Mouse (Mus musculus): ENCODE data around the gene Rmdn3. TPM values are rescaled to one million over a fixed set of nuclear protein-coding genes. Genes with fewer than 3 reads are reported as not detected.

Rmdn3 gene
- polyA plus RNA-seq, 1 experiment: not detected

DNA sequence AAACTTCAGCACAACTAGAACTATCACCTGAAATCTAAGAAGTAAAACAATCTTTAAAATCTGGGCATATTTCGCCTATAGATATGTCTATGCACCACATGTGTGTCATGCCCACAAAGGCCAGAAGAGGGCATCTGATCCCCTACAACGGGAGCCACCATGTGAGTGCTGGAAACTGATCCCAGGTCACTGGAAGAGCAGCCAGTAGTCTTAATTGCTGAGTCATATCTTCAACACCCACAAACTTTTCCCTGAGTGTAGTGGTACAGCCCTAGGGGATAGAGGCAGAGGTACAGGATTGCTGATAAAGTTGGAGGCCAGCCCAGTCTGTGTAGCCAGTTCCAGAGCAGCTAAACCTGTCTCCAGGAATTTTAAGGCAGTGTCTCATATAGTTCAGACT lies 11.6 kb downstream of the Rmdn3 start:
- TF ChIP-seq POLR2A (IDR thresholded peaks at IDR 0.05; ENCODE audit: insufficient read depth, low read depth, low read length) (no peak), CTCF (IDR thresholded peaks at IDR 0.05; ENCODE audit: insufficient read depth, low read depth, low read length) (no peak)
- Histone ChIP-seq H3K4me1 (ENCODE audit: control insufficient read depth, insufficient read depth, low read length) (no peaks in the 10 kb centered on the region), H3K4me3 (ENCODE audit: insufficient read depth, low read depth, low read length) (no peak overlapping the region), H3K27ac (ENCODE audit: insufficient read depth, low read depth, low read length) (no peak overlapping the region)
- 88% methylated on average over 2 of the region's 2 CpGs for WGBS

- WGBS: 84% methylated on average over 5 of the region's 5 CpGs
- TF ChIP-seq POLR2A (IDR thresholded peaks at IDR 0.05; ENCODE audit: insufficient read depth, low read depth, low read length) (no peak), CTCF (IDR thresholded peaks at IDR 0.05; ENCODE audit: insufficient read depth, low read depth, low read length) (no peak)
- H3K4me1 ChIP-seq (ENCODE audit: control insufficient read depth, insufficient read depth, low read length): no peaks in the 10 kb centered on the region
- no peak overlapping the region for H3K4me3 ChIP-seq (ENCODE audit: insufficient read depth, low read depth, low read length)
- no peak overlapping the region for H3K27ac ChIP-seq (ENCODE audit: insufficient read depth, low read depth, low read length)
Observed at GRCm38 (mm10) chr2:119136346-119136898, 20.4 kb downstream of the Rmdn3 start.

GRCm38 (mm10) chr2:119113121-119113925 lies 43.5 kb downstream of the Rmdn3 start:
- Histone ChIP-seq H3K27ac (ENCODE audit: insufficient read depth, low read depth, low read length) (no peak overlapping the region), H3K4me3 (ENCODE audit: insufficient read depth, low read depth, low read length) (peak overlapping the region; percentile 67), H3K4me1 (ENCODE audit: control insufficient read depth, insufficient read depth, low read length) (peaks cover 4% of the 10 kb centered on the region)
- WGBS: 10% methylated on average over 20 of the region's 20 CpGs
- no peak for TF ChIP-seq POLR2A (IDR thresholded peaks at IDR 0.05; ENCODE audit: insufficient read depth, low read depth, low read length)
- TF ChIP-seq CTCF (IDR thresholded peaks at IDR 0.05; ENCODE audit: insufficient read depth, low read depth, low read length): no peak

GRCm38 (mm10) chr2:119112438-119113112 lies 44.3 kb downstream of the Rmdn3 start, which contains the start of gene Rad51:
Rad51 (plus strand) TSS chr2:119112793.
- WGBS: under 1% methylated on average over 51 of the region's 51 CpGs
- Histone ChIP-seq H3K4me3 (ENCODE audit: insufficient read depth, low read depth, low read length) (peak within 1 kb of the TSS; percentile 67), H3K4me1 (ENCODE audit: control insufficient read depth, insufficient read depth, low read length) (peaks cover 4% of the 10 kb centered on the region), H3K27ac (ENCODE audit: insufficient read depth, low read depth, low read length) (0 out of 2 replicates have a peak within 1 kb of the TSS, but pooled peaks have one; percentile 71)
- peak; percentile 39; the same call in 1 of the 2 replicates for TF ChIP-seq POLR2A (IDR thresholded peaks at IDR 0.05; ENCODE audit: insufficient read depth, low read depth, low read length)
- no peak for TF ChIP-seq CTCF (IDR thresholded peaks at IDR 0.05; ENCODE audit: insufficient read depth, low read depth, low read length)

DNA sequence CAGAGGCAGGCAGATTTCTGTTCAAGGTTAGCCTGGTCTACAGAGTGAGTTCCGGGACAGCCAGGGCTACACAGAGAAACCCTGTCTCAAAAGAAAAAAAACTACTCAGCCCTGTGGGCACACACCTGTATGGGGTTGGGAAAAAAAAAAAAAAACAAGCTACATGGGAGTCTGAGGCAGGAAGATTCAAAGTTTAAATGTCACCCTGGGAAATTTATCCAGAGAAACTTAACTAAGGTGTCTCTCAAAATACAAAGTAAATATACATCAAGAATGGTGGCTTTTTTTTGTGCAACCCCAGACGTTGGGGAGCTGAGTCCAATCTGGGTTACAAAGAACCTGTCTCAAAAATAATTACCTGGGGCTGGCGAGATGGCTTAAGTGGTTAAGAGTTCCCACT lies 45.8 kb downstream of the Rmdn3 start:
- Histone ChIP-seq H3K4me3 (ENCODE audit: insufficient read depth, low read depth, low read length) (no peak overlapping the region), H3K4me1 (ENCODE audit: control insufficient read depth, insufficient read depth, low read length) (peaks cover 4% of the 10 kb centered on the region), H3K27ac (ENCODE audit: insufficient read depth, low read depth, low read length) (no peak overlapping the region)
- no peak for TF ChIP-seq CTCF (IDR thresholded peaks at IDR 0.05; ENCODE audit: insufficient read depth, low read depth, low read length)
- 88% methylated on average over 3 of the region's 3 CpGs for WGBS

GRCm38 (mm10) chr2:119108554-119108953 lies 48.3 kb downstream of the Rmdn3 start:
- TF ChIP-seq CTCF (IDR thresholded peaks at IDR 0.05; ENCODE audit: insufficient read depth, low read depth, low read length) (no peak), POLR2A (IDR thresholded peaks at IDR 0.05; ENCODE audit: insufficient read depth, low read depth, low read length) (no peak)
- Histone ChIP-seq H3K27ac (ENCODE audit: insufficient read depth, low read depth, low read length) (no peak overlapping the region), H3K4me1 (ENCODE audit: control insufficient read depth, insufficient read depth, low read length) (peaks cover 4% of the 10 kb centered on the region), H3K4me3 (ENCODE audit: insufficient read depth, low read depth, low read length) (no peak overlapping the region)
- 80% methylated on average over 4 of the region's 4 CpGs for WGBS

DNA sequence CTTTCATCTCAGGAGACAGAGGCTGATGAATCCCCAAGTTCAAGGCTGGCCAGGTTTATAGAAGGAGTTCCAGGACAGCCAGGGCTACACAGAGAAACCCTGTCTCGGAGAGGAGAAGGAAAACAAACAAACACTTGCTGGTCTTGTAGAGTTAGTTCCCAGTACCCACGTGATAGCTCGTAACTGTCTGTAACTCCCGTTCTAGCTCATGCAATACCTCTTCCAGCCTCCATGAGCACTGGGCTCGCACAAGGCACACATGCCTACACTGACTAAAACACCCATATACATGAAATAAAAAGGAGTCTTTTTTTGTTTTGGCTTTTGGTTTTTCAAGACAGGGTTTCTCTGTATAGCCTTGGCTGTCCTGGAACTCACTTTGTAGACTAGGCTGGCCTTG lies 50.3 kb downstream of the Rmdn3 start:
- Histone ChIP-seq H3K4me1 (ENCODE audit: control insufficient read depth, insufficient read depth, low read length) (no peaks in the 10 kb centered on the region), H3K27ac (ENCODE audit: insufficient read depth, low read depth, low read length) (no peak overlapping the region), H3K4me3 (ENCODE audit: insufficient read depth, low read depth, low read length) (no peak overlapping the region)
- WGBS: 89% methylated on average over 5 of the region's 5 CpGs
- TF ChIP-seq CTCF (IDR thresholded peaks at IDR 0.05; ENCODE audit: insufficient read depth, low read depth, low read length) (no peak), POLR2A (IDR thresholded peaks at IDR 0.05; ENCODE audit: insufficient read depth, low read depth, low read length) (no peak)

GRCm38 (mm10) chr2:119101552-119101951 lies 55.3 kb downstream of the Rmdn3 start:
- H3K4me3 ChIP-seq (ENCODE audit: insufficient read depth, low read depth, low read length): no peak overlapping the region
- H3K27ac ChIP-seq (ENCODE audit: insufficient read depth, low read depth, low read length): no peak overlapping the region
- TF ChIP-seq POLR2A (IDR thresholded peaks at IDR 0.05; ENCODE audit: insufficient read depth, low read depth, low read length): no peak
- TF ChIP-seq CTCF (IDR thresholded peaks at IDR 0.05; ENCODE audit: insufficient read depth, low read depth, low read length): no peak
- no peaks in the 10 kb centered on the region for H3K4me1 ChIP-seq (ENCODE audit: control insufficient read depth, insufficient read depth, low read length)

Other genes starting within 250 kb of the Rmdn3 start
- gene Chst14, start 230.5 kb downstream of the Rmdn3 start, polyA plus RNA-seq (2012; ENCODE audit: insufficient read depth, insufficient read length, low replicate concordance, missing spikeins): not detected in 2 replicates
- gene Ccdc32, start 127.6 kb downstream of the Rmdn3 start, polyA plus RNA-seq (2012; ENCODE audit: insufficient read depth, insufficient read length, low replicate concordance, missing spikeins): not detected in 2 replicates
- gene Rpusd2, start 122.2 kb downstream of the Rmdn3 start, polyA plus RNA-seq (2012; ENCODE audit: insufficient read depth, insufficient read length, low replicate concordance, missing spikeins): not detected in 2 replicates
- gene Knl1, start 109.9 kb downstream of the Rmdn3 start, polyA plus RNA-seq (2012; ENCODE audit: insufficient read depth, insufficient read length, low replicate concordance, missing spikeins): not detected in 2 replicates
- not detected in 2 replicates for gene Rad51, start 44.2 kb downstream of the Rmdn3 start, polyA plus RNA-seq (2012; ENCODE audit: insufficient read depth, insufficient read length, low replicate concordance, missing spikeins)
- gene Gchfr, start 10.7 kb upstream of the Rmdn3 start, polyA plus RNA-seq (2012; ENCODE audit: insufficient read depth, insufficient read length, low replicate concordance, missing spikeins): not detected in 2 replicates
- gene Gm14137, start 17.5 kb upstream of the Rmdn3 start, polyA plus RNA-seq (2012; ENCODE audit: insufficient read depth, insufficient read length, low replicate concordance, missing spikeins): not detected in 2 replicates
- not detected in 2 replicates for gene Zfyve19, start 51.6 kb upstream of the Rmdn3 start, polyA plus RNA-seq (2012; ENCODE audit: insufficient read depth, insufficient read length, low replicate concordance, missing spikeins)
- not detected in 2 replicates for gene Dnajc17, start 51.8 kb upstream of the Rmdn3 start, polyA plus RNA-seq (2012; ENCODE audit: insufficient read depth, insufficient read length, low replicate concordance, missing spikeins)
- gene Ppp1r14d, start 72.9 kb upstream of the Rmdn3 start, polyA plus RNA-seq (2012; ENCODE audit: insufficient read depth, insufficient read length, low replicate concordance, missing spikeins): not detected in 2 replicates
- not detected in 2 replicates for gene Spint1, start 80.3 kb upstream of the Rmdn3 start, polyA plus RNA-seq (2012; ENCODE audit: insufficient read depth, insufficient read length, low replicate concordance, missing spikeins)
- not detected in 2 replicates for gene Rhov, start 114.2 kb upstream of the Rmdn3 start, polyA plus RNA-seq (2012; ENCODE audit: insufficient read depth, insufficient read length, low replicate concordance, missing spikeins)
- gene Vps18, start 131.7 kb upstream of the Rmdn3 start, polyA plus RNA-seq (2012; ENCODE audit: insufficient read depth, insufficient read length, low replicate concordance, missing spikeins): not detected in 2 replicates
- gene Dll4, start 168.8 kb upstream of the Rmdn3 start, polyA plus RNA-seq (2012; ENCODE audit: insufficient read depth, insufficient read length, low replicate concordance, missing spikeins): not detected in 2 replicates
- gene Chac1, start 194.2 kb upstream of the Rmdn3 start, polyA plus RNA-seq (2012; ENCODE audit: insufficient read depth, insufficient read length, low replicate concordance, missing spikeins): not detected in 2 replicates

Data from olfactory bulb, adult 2 months (tissue).